Mouse (Mus musculus): ENCODE measurements around the gene Pde4b.

The Pde4b gene

DNA sequence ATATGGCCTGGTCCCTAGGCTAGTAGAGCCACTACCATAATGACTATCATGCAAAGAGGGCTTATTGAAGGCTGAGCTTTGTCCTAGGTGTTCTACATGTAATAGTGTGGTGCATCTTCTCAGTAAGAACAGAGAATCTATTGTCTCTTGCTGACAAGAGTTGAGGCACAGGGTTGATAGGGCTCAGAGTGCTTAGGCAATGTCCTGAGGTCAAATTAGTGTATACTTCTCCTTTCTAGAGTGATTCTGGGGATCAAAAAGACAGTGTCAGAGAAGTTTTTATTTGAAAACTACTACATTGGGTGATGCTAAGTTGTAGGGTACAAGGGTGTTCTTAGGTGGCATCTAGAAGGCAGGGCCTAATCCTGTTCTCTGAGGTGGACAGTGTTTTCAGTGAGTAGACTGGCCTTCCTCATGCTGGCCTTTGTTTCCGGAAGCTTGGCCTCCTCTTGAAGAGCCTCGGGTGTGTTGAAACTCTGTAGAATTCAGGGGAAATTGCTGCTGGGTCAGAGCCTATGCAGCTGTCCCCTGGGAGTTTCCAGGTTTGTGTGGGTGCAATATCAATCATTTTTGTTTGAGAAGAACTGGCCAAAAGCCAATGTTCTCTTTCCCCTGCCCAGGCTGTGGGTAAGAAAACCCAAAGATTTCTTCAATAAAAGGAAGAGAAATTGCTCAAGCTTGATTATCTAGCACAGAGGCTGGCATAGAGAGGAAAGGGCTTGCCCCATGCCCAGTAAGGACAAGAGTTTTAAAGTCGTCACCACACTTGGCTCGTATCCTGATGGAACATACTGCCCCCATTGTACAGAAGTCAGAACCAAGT, 536.7 kb downstream of the Pde4b start:
- in situ Hi-C loops (cut with MboI; ENCODE audit: unreplicated experiment in 2 of 2) = no loop called here

DNA sequence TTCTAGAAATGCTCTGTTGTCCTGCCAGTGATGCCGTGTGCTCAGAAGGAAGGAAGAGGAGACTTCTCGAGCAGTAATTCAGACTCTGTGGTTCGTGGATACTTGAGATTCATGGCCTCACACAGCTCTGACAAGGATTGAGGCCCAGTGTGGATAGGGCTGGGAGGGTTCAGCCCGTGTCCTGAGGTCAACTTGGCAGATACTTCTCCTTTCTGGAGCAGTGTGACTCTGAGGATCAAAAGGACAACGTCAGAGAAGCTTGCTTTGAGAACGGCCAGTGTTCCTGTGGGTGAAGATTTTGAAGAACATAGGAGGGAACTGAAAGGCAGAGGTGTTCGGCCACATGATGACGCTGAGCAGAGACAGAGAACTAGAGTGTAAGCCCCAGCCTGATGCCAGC, 537.6 kb downstream of the Pde4b start:
- in situ Hi-C loops (cut with MboI; ENCODE audit: unreplicated experiment in 2 of 2) = no loop called here

DNA sequence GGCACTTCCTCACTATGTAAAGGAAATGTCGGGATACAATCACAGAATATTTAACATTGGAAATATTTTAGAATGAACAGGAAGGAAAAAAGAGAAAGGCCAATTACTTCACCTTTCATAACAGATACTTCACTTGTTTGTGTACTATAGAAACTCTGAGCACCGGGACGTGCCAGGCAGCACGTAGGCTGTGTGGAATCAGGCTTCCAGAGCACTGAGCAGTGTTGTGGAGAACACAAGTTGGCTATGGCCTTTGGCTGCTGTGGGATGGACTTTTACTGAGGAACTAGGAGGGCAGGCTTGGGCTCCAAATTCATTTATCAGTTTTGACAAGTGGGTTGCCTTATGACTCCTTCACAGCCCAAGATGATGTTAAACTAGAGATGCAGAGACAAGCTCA, 540.5 kb downstream of the Pde4b start:
- in situ Hi-C loops (cut with MboI; ENCODE audit: unreplicated experiment in 2 of 2) = no loop called here

DNA sequence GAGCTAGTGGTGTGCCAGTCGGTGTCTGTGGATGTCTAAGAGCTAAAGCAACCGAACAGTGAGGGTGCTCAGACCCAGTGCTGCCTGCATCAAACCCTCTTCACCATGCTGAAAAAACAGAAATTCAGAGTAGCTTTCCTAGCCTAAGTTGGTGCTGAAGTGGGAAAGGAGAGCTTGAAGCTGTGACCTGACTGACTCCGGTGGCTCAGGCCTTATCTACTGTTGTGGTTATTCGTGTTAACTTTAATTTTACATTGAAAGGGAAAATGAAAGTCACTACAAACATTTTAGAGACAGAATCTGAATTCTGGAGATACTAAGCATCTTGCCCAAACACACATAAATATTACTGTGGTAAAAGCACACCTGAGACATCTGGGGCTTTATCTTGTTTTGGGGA, 542.3 kb downstream of the Pde4b start:
- in situ Hi-C loops (cut with MboI; ENCODE audit: unreplicated experiment in 2 of 2) = no loop called here

DNA sequence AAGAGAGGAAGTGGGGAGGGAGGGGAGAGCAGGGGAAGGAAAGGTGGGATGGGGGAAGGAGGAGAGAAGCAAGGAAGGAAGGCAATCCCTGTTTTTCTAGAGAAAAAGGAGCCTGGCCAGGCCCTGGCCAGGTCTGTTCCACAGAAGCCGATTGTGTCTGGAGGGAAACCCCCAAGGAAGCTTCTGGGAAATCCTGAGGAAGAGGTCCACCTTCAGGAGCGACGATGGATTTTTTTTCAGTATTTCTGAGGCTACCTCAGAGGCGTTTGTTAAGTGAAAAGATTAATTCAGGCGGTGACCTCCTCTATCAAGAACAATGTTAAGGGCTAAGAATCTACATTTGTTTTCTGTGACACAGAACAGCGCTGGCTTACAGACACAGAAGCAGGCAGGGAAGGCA, 542.9 kb downstream of the Pde4b start:
- in situ Hi-C loops (cut with MboI; ENCODE audit: unreplicated experiment in 2 of 2) = no loop called here

DNA sequence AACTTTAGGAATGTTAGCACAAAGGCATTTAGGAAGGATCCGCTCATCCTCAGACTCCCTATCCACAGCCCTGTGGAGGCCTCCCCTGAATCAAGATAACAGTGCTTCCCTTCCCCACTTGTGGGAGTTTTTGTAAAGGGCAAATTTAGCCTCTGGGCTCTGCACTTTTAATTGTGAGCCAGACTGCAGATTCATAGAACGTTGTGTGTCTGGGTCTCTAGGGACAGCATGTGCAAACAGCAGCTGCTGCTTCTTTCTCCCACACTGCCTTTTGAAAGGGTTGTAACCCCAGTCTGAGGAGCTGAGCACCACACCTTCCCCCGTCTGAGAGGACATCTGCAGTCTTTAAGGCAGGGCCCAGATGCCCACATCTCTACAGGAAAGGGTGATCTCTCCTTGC, 544.3 kb downstream of the Pde4b start:
- in situ Hi-C loops (cut with MboI; ENCODE audit: unreplicated experiment in 2 of 2) = no loop called here

DNA sequence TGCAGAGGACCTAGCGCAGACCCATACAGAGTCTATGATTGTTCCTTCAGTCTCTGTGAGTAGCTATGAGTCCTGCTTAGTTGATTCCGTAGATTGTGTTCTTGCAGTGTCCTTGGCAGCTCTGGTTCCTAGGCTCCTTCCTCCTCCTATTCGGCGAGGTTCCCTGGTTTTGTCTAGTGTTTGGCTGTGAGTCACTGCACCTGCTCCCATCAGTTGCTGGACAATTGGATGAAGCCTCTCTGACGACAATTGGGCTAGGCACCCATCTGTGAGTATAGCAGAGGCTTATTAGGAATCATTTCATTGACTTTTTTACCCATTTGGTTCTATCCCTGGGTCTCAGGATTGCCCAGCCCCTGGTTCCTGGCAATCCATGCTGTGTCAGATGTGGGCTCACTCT, 545.9 kb downstream of the Pde4b start:
- in situ Hi-C loops (cut with MboI; ENCODE audit: unreplicated experiment in 2 of 2) = no loop called here

DNA sequence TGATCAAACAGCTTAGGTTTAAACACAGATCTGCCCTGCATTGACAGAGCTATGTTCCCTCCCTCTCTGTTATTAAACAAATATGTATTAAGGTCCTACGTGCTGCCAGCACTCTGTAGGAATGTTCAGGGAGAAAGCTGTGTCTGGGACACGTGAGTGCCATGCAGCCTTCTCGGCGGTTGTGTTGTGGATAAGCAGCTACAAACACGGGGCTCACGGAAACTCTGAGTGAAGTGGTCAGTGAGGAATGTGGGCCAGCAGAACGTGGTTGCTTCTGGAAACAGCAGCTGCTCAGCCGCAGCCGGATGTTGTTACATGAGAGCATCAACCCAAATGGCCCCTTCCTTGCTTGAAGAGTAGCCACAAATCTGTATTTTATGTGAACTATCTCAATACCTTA, 547.9 kb downstream of the Pde4b start:
- in situ Hi-C loops (cut with MboI; ENCODE audit: unreplicated experiment in 2 of 2) = no loop called here

DNA sequence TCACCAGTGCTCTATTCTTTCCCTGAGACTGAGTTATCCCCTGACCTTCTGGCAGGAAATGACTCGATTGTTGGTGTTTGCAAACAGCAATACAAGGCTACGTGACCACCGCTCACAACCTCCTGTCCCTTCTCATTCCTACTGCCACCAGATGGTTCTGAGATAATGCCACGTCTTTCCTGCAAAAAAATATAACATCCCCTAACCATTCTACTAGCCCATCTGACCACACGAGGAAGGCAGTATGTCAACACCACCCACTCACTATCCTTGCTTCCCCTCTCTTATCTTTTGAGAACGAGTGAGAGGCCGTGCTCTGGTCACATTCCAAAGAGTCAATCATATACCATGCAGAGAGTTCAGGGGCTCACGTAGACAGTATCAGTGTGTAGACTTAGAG, 548.6 kb downstream of the Pde4b start:
- in situ Hi-C loops (cut with MboI; ENCODE audit: unreplicated experiment in 2 of 2) = no loop called here

DNA sequence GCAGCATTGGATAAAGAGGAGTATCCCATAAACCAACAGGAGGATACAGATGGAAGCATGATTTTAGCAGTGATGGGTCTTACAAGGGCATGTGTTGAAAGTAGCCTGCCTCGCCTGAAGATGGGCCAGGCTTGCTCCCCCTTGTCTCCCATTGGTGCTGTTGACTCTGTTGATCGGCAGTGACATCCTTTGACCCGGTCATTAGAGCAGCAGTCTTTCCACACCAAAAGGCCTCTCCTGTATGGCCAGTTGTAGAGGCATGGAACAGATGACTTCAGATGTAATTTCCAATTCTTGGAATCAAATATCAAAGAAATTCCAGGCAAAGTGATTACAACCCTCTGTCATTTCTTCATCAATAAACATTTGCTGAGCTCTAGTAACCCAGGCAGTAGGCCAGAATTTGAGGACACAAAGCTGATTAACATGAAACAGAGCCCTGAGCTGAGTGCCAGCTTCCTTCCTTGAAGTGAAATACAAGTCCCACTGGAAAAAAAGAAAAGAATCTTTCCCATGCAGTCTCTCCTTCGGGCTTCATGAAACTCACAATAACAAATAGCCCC, 550.1 kb downstream of the Pde4b start:
- in situ Hi-C loops (cut with MboI; ENCODE audit: unreplicated experiment in 2 of 2) = no loop called here

DNA sequence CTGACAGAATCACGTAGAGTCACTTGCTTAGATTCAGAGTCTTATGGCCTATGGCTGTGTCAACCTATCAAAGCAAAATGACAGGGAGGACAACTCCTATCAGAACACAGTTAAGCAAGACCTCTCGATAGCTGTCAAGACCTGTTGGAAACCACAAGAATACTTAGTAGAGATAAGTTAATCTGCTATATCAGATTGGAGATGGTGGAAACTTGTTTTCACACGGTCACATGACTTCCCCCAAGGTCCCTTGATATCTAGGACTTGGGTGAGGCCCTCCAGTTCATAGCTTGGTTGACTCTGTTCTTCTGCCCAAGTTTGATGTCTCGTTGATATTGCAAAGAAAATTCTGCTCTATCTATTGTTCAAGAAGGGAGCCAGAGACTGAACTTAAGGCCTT, 553.6 kb downstream of the Pde4b start:
- in situ Hi-C loops (cut with MboI; ENCODE audit: unreplicated experiment in 2 of 2) = no loop called here

DNA sequence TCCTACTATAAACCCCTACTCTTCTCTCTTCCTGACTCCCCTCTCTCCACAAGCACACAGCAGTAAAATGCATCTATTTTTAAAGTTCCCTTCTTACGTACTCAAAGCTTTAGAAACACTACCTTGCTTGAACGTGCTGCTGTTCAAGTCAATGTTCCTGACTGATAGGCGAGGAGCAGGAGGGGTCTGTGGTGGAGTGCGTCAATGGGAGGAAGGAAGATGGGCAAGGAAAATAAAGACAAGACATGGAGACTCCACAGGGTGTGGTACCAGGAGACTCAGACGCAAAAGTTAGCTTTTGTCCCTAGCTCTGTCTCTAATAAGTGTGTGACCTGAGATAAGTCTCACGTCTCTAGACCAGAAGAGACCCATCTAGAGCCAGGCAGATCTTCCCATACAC, 556.7 kb downstream of the Pde4b start:
- in situ Hi-C loops (cut with MboI; ENCODE audit: unreplicated experiment in 2 of 2) = no loop called here

DNA sequence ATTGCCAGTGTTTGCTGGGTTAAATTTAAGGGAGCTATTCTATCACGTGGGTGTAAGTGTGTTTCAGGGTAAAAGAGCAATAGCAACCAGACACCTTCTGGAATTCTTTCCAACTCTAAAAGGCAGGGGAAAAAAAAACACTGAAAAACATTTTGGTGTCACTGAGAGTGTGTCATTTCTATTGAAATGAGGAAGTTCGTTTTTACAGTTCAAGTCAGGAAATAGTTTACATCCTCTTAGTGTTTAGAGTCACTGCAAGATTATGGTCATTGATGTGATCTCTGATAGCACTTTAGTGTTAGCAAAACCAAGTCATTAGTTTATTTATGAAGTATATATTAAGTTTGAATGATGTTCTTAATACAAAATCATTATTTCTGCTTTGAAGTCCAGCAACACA, 559.7 kb downstream of the Pde4b start:
- in situ Hi-C loops (cut with MboI; ENCODE audit: unreplicated experiment in 2 of 2) = loop anchor here in 1 of 2 experiments (5.0 kb wide), 1 partner anchor 70 kb away; no protein-coding TSS in a partner anchor

DNA sequence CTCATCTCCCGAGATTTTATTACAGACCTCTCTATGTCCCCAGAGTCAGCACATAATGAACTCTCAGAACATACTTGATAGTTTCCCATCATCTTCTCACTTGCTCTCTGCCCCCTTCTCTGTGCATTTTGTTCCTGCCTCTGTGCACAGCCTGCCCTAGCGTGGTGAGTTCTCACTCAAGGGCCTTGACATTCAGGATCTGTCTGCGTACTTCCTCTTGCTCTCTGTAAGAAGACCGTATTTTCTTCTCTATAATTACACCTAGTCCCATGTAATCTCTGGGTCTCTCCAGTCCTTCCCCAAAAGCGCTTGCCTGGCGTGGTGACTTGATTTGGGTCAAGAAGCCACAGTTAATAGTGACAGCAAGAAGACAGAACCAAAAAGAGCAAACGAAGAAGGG, 568.0 kb downstream of the Pde4b start:
- in situ Hi-C loops (cut with MboI; ENCODE audit: unreplicated experiment in 2 of 2) = loop anchor here (5.0 to 25.0 kb wide), 8 partner anchors 81 to 1218 kb away; no protein-coding TSS in a partner anchor

DNA sequence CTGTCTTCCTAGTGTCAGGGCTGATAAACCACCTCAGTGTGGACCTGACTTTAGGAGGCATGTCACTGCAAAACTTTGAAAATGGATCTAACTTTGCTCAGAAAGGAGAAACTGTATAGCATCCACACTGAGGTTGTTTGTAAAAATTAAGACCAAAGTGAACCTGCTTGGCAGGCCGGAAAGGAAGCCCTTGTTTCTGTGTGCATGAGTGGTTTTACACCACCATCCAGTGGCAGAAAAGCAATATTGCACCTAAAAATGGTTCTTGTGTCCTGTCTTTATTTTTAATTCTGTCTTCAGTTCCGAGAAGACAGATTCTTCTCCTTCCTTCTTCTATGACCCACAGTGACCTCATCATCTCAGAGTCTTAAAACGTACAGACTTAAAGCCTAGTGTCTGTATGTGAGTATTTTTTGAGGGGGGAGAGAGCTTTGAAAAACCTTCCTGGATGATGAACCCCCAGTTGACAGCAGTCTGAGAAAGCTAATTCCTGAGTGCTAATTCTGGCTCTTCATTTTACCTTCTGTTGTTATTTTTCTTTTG, 569.2 kb downstream of the Pde4b start:
- in situ Hi-C loops (cut with MboI; ENCODE audit: unreplicated experiment in 2 of 2) = loop anchor here (5.0 to 25.0 kb wide), 8 partner anchors 82 to 1219 kb away; no protein-coding TSS in a partner anchor
